Comparison of ENCODE assay signal across 19 mouse cellular contexts in genomic region chr2:180302201-180302600, GRCm38 (mm10). TPM values are rescaled to one million over a fixed set of nuclear protein-coding genes. Genes with fewer than 3 reads are reported as not detected.
"Had no signal": no experiment of that assay in that cellular context is flagged by ENCODE, and none has a peak within 500 bp of the region (broad histone marks: within the 10 kb centered on the region; RNA-seq: fewer than 3 reads in every experiment).

No protein-coding gene starts in this region.

- DNase-seq: kidney, adult 9 months; kidney, postnatal 14 days; layer of hippocampus, adult 9-11 months; layer of hippocampus, postnatal 36 days; liver; liver, embryonic 13.5 days; liver, postnatal 0 days; thymus, adult 18-20 months; thymus, postnatal 14 days had no signal

- ATAC-seq: intestine, embryonic 16.5 days; liver, postnatal 0 days; midbrain, embryonic 15.5 days had no signal

- H3K27me3 ChIP-seq: liver, embryonic 13.5 days; midbrain, embryonic 15.5 days; neural tube, embryonic 12.5 days had no signal

- H3K4me3 ChIP-seq: limb, embryonic 12.5 days; liver, embryonic 13.5 days; megakaryocyte, embryonic 14.5 days; midbrain, embryonic 15.5 days; neural tube, embryonic 12.5 days had no signal

- H3K27ac ChIP-seq: limb, embryonic 12.5 days; liver, embryonic 13.5 days; macrophage; midbrain, embryonic 15.5 days; neural tube, embryonic 12.5 days had no signal

- H3K36me3 ChIP-seq: limb, embryonic 12.5 days; liver, embryonic 13.5 days; midbrain, embryonic 15.5 days; neural tube, embryonic 12.5 days had no signal

- H3K4me2 ChIP-seq: limb, embryonic 12.5 days; liver, embryonic 13.5 days; midbrain, embryonic 11.5 days; midbrain, embryonic 15.5 days; neural tube, embryonic 12.5 days had no signal

- H3K9me3 ChIP-seq: limb, embryonic 12.5 days; liver, embryonic 13.5 days; neural tube, embryonic 12.5 days had no signal

- H3K4me1 ChIP-seq: limb, embryonic 12.5 days; midbrain, embryonic 15.5 days; neural tube, embryonic 12.5 days had no signal

- H3K9ac ChIP-seq: limb, embryonic 12.5 days; liver, embryonic 13.5 days; liver, postnatal 0 days; midbrain, embryonic 15.5 days; neural tube, embryonic 12.5 days had no signal

RNA-seq across cellular contexts. Expression of gene Rbbp8nl, which starts 12.5 kb away (rescaled TPM):
- total RNA-seq: layer of hippocampus, postnatal 36 days; left cerebral cortex, postnatal 36 days; monocyte, adult 5-6 weeks; neutrophil, adult 5-6 weeks had no signal
- polyA plus RNA-seq: liver, embryonic 13.5 days; liver, postnatal 0 days; macrophage; midbrain, embryonic 11.5 days; midbrain, embryonic 15.5 days had no signal

RNA-seq across cellular contexts. Expression of gene Gata5, which starts 32.3 kb away (rescaled TPM):
- total RNA-seq: layer of hippocampus, postnatal 36 days; left cerebral cortex, postnatal 36 days; monocyte, adult 5-6 weeks; neutrophil, adult 5-6 weeks had no signal
- polyA plus RNA-seq: macrophage; midbrain, embryonic 11.5 days; midbrain, embryonic 15.5 days; neural tube, embryonic 12.5 days had no signal
